In the genomic region with DNA sequence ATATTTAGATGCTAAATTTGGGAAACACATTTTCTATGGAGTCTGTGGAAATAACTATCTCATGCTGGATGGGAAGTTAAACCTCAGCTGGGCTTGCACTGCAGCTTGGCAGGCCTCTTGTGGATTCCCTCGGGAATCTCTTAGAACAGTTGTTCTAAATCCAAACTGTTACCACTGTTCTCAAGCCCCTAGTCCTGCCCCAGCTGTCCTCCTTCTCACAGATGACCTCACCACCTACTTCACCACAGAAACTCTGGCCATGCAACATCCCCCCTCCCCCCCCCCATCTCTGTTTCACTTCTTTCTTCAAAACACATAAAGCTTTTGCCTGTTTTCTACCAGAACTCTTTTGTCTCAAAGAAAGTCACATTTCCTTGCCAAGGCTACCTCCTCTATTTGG, we compare ENCODE assay signal across 10 mouse cellular contexts.
DNase-seq lines count a peak whose midpoint lies in the region; ATAC-seq and TF ChIP-seq lines count a peak whose summit lies in the region.
"Had no signal": no experiment of that assay in that cellular context is flagged by ENCODE, and none has a peak within 500 bp of the region (broad histone marks: within the 10 kb centered on the region; RNA-seq: fewer than 3 reads in every experiment).

No protein-coding gene starts in this region.

- H3K4me3 ChIP-seq in lung, adult 2 months (replicated peaks; ENCODE audit: extremely low read depth, low read depth, low read length), result no peak overlapping the region
- no peak overlapping the region for H3K4me3 ChIP-seq in stomach, postnatal 0 days (ENCODE audit: low read depth, low read length)
- H3K4me3 ChIP-seq in midbrain, embryonic 16.5 days (ENCODE audit: low read depth, low read length), result no peak overlapping the region

- H3K36me3 ChIP-seq in stomach, postnatal 0 days (ENCODE audit: control insufficient read depth, insufficient read depth, low read length), result no peaks in the 10 kb centered on the region
- no peaks in the 10 kb centered on the region for H3K36me3 ChIP-seq in midbrain, embryonic 16.5 days (ENCODE audit: control insufficient read depth, insufficient read depth, low read length)

- H3K9me3 ChIP-seq in stomach, postnatal 0 days (ENCODE audit: control insufficient read depth, low read length), result no peaks in the 10 kb centered on the region
- no peaks in the 10 kb centered on the region for H3K9me3 ChIP-seq in midbrain, embryonic 16.5 days (replicated peaks; ENCODE audit: control insufficient read depth, low read length, poor library complexity, severe bottlenecking)

- no peak for TF ChIP-seq EP300 in stomach, postnatal 0 days (optimal IDR thresholded peaks at IDR 0.05)

- H3K27ac ChIP-seq in stomach, postnatal 0 days (replicated peaks), result no peak overlapping the region
- no peak overlapping the region for H3K27ac ChIP-seq in midbrain, embryonic 16.5 days (ENCODE audit: low read length)

- peak; percentile 45; the same call in 1 of the 2 replicates for ATAC-seq in stomach, postnatal 0 days (ENCODE audit: low FRiP score, low TSS enrichment)
- no peak for ATAC-seq in midbrain, embryonic 16.5 days

- peak; percentile 1 for DNase-seq in embryo, embryonic 11 days
- DNase-seq in embryo, embryonic 9.5 days (ENCODE audit: extremely low spot score), result no peak
- DNase-seq in lung, postnatal 14 days, result peak; percentile 1
- no peak for DNase-seq in lung, adult 2 months
- peak; percentile 22 to 25 for DNase-seq in heart, postnatal 36 days
- DNase-seq in stomach, postnatal 0 days (ENCODE audit: low spot score), result no peak
- DNase-seq in retina, postnatal 1 day, result no peak
- DNase-seq: cerebellum, adult 9-11 months; spleen, adult 18-20 months had no signal

- TF ChIP-seq CTCF in lung, adult 2 months (IDR thresholded peaks at IDR 0.05; ENCODE audit: insufficient read depth, low read length), result no peak
- TF ChIP-seq CTCF in stomach, postnatal 0 days (IDR thresholded peaks at IDR 0.05; ENCODE audit: low read depth), result no peak

- intact Hi-C loops in heart, postnatal 36 days (cut with DNase I), result no loop called here

- no peak overlapping the region for H3K9ac ChIP-seq in stomach, postnatal 0 days (ENCODE audit: low read length)
- H3K9ac ChIP-seq in midbrain, embryonic 16.5 days (ENCODE audit: low read depth, low read length), result no peak overlapping the region

- no peaks in the 10 kb centered on the region for H3K27me3 ChIP-seq in stomach, postnatal 0 days (ENCODE audit: control insufficient read depth, insufficient read depth, low read length)
- H3K27me3 ChIP-seq in midbrain, embryonic 16.5 days (ENCODE audit: control insufficient read depth, insufficient read depth, low read depth, low read length), result no peaks in the 10 kb centered on the region

- 18% methylated on average over 1 of the region's 1 CpGs for WGBS in lung, adult 2 months
- 31% methylated on average over 1 of the region's 1 CpGs for WGBS in stomach, postnatal 0 days
- 56% methylated on average over 1 of the region's 1 CpGs for WGBS in midbrain, embryonic 16.5 days

- no peaks in the 10 kb centered on the region for H3K4me1 ChIP-seq in lung, adult 2 months (ENCODE audit: control insufficient read depth, insufficient read depth, low read length)
- H3K4me1 ChIP-seq in stomach, postnatal 0 days (replicated peaks; ENCODE audit: control insufficient read depth, insufficient read depth), result no peaks in the 10 kb centered on the region
- H3K4me1 ChIP-seq in midbrain, embryonic 16.5 days (ENCODE audit: control insufficient read depth, insufficient read depth, low read length), result no peaks in the 10 kb centered on the region

- no peak for TF ChIP-seq POLR2A in lung, adult 2 months (IDR thresholded peaks at IDR 0.05; ENCODE audit: borderline replicate concordance, extremely low read depth, low read depth, low read length)

- no peak overlapping the region for H3K4me2 ChIP-seq in stomach, postnatal 0 days (replicated peaks; ENCODE audit: low read depth)
- H3K4me2 ChIP-seq in midbrain, embryonic 16.5 days (ENCODE audit: low read length), result no peak overlapping the region

Comparison
In these comparisons a context has a peak if more than half of its experiments do, and no peak if none do; other contexts are left out.
1. DNase-seq: peak in embryo, embryonic 11 days (single experiment), lung, postnatal 14 days (single experiment) and heart, postnatal 36 days (2 of 2); none in embryo, embryonic 9.5 days (single experiment), lung, adult 2 months (single experiment), stomach, postnatal 0 days (single experiment) and retina, postnatal 1 day (single experiment).